Comparison of ENCODE assay signal across 29 mouse cellular contexts in the genomic region with DNA sequence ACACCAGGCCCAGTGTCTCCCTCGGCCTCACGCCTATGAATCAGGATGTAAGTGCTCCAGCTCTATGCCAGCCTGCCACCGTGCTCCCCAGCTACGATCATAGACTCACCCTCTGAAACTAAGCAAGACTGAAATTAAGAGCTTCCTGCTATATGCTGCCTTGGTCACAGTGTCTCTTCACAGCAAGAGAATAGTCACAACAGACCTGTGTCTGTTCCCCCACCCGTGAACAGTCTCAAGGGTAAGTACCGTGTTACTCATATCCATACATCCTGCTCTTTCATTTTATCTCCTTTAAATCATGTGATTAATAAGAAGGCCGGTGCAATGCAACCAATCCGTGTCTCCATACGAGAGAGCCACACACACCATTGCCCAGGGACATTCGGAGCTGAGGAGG. TPM values are rescaled to one million over a fixed set of nuclear protein-coding genes. Genes with fewer than 3 reads are reported as not detected.
A peak's percentile ranks its signal among the peaks of the same experiment; 100 is the strongest.
DNase-seq lines count a peak whose midpoint lies in the region; ATAC-seq lines count a peak whose summit lies in the region.
"Had no signal": no experiment of that assay in that cellular context is flagged by ENCODE, and none has a peak within 500 bp of the region (broad histone marks: within the 10 kb centered on the region; RNA-seq: fewer than 3 reads in every experiment).

No protein-coding gene starts in this region.

- no peak overlapping the region for H3K9ac ChIP-seq in kidney, embryonic 14.5 days (ENCODE audit: low read depth, low read length)
- H3K9ac ChIP-seq in hindbrain, embryonic 16.5 days (ENCODE audit: low read depth, low read length): no peak overlapping the region
- H3K9ac ChIP-seq: embryonic facial prominence, embryonic 13.5 days; forebrain, embryonic 15.5 days; heart, embryonic 15.5 days; hindbrain, embryonic 12.5 days; kidney, embryonic 15.5 days; limb, embryonic 12.5 days; lung, embryonic 15.5 days; midbrain, embryonic 12.5 days; neural tube, embryonic 12.5 days had no signal

- no peaks in the 10 kb centered on the region for H3K36me3 ChIP-seq in kidney, embryonic 14.5 days (ENCODE audit: control insufficient read depth, insufficient read depth, low read length)
- H3K36me3 ChIP-seq in hindbrain, embryonic 16.5 days (ENCODE audit: control insufficient read depth, insufficient read depth, low read length): no peaks in the 10 kb centered on the region
- H3K36me3 ChIP-seq: embryonic facial prominence, embryonic 13.5 days; forebrain, embryonic 10.5 days; forebrain, embryonic 15.5 days; heart, embryonic 10.5 days; heart, embryonic 15.5 days; hindbrain, embryonic 12.5 days; kidney, embryonic 15.5 days; limb, embryonic 12.5 days; lung, embryonic 15.5 days; midbrain, embryonic 12.5 days; neural tube, embryonic 12.5 days had no signal

- no peaks in the 10 kb centered on the region for H3K4me1 ChIP-seq in kidney, embryonic 14.5 days (ENCODE audit: control insufficient read depth, insufficient read depth, low read length)
- H3K4me1 ChIP-seq in hindbrain, embryonic 16.5 days (ENCODE audit: control insufficient read depth, insufficient read depth, low read depth, low read length): no peaks in the 10 kb centered on the region
- H3K4me1 ChIP-seq: embryonic facial prominence, embryonic 13.5 days; forebrain, embryonic 10.5 days; forebrain, embryonic 15.5 days; heart, embryonic 10.5 days; heart, embryonic 15.5 days; hindbrain, embryonic 12.5 days; kidney, embryonic 15.5 days; limb, embryonic 12.5 days; midbrain, embryonic 12.5 days; neural tube, embryonic 12.5 days had no signal

- no peaks in the 10 kb centered on the region for H3K9me3 ChIP-seq in kidney, embryonic 14.5 days (ENCODE audit: control insufficient read depth, low read length)
- H3K9me3 ChIP-seq in hindbrain, embryonic 16.5 days (ENCODE audit: control insufficient read depth, low read length): no peaks in the 10 kb centered on the region
- H3K9me3 ChIP-seq: embryonic facial prominence, embryonic 13.5 days; forebrain, embryonic 10.5 days; forebrain, embryonic 15.5 days; heart, embryonic 10.5 days; heart, embryonic 15.5 days; hindbrain, embryonic 12.5 days; kidney, embryonic 15.5 days; limb, embryonic 12.5 days; lung, embryonic 15.5 days; midbrain, embryonic 12.5 days; neural tube, embryonic 12.5 days had no signal

- no peak overlapping the region for H3K27ac ChIP-seq in kidney, embryonic 14.5 days (ENCODE audit: low read depth, low read length)
- H3K27ac ChIP-seq in hindbrain, embryonic 16.5 days (ENCODE audit: low read depth, low read length): no peak overlapping the region
- H3K27ac ChIP-seq: embryonic facial prominence, embryonic 13.5 days; forebrain, embryonic 10.5 days; forebrain, embryonic 15.5 days; heart, embryonic 10.5 days; heart, embryonic 15.5 days; hindbrain, embryonic 12.5 days; kidney, embryonic 15.5 days; limb, embryonic 12.5 days; lung, embryonic 15.5 days; midbrain, embryonic 12.5 days; neural tube, embryonic 12.5 days had no signal

- 0 out of 2 replicates have a peak, but pooled peaks have one; percentile 16 for ATAC-seq in kidney, embryonic 14.5 days (ENCODE audit: low FRiP score, low TSS enrichment)
- ATAC-seq in CD4-positive, CD25-positive, alpha-beta regulatory T cell, adult 4 months: peak; percentile 82
- peak; percentile 17; the same call in 1 of the 2 replicates for ATAC-seq in neutrophil, adult 5-6 weeks (ENCODE audit: extremely low read depth, insufficient number of reproducible peaks, low FRiP score, poor library complexity, severe bottlenecking)
- ATAC-seq in hindbrain, embryonic 16.5 days: no peak
- ATAC-seq: forebrain, embryonic 15.5 days; Patski had no signal

- DNase-seq in kidney, adult 11 months: no peak
- no peak for DNase-seq in ovary, postnatal 14 days (ENCODE audit: low spot score)
- DNase-seq in frontal cortex, postnatal 25 days (ENCODE audit: low spot score in 2 of 2): no peak
- DNase-seq: adrenal gland, postnatal 14 days; cerebellum, adult 11 months; cerebellum, adult 9-11 months; gastrocnemius, postnatal 10 days; heart, postnatal 36 days; kidney, postnatal 25 days; thymus, adult 2 months; thymus, postnatal 36 days had no signal

- no peaks in the 10 kb centered on the region for H3K27me3 ChIP-seq in kidney, embryonic 14.5 days (ENCODE audit: control insufficient read depth, insufficient read depth, low read length)
- no peaks in the 10 kb centered on the region for H3K27me3 ChIP-seq in hindbrain, embryonic 16.5 days (replicated peaks; ENCODE audit: control insufficient read depth, insufficient read depth, low read length)
- H3K27me3 ChIP-seq: embryonic facial prominence, embryonic 13.5 days; forebrain, embryonic 15.5 days; heart, embryonic 15.5 days; hindbrain, embryonic 12.5 days; kidney, embryonic 15.5 days; limb, embryonic 12.5 days; lung, embryonic 15.5 days; midbrain, embryonic 12.5 days; neural tube, embryonic 12.5 days had no signal

- WGBS in kidney, embryonic 14.5 days: 85% methylated on average over 10 of the region's 10 CpGs
- 93% methylated on average over 10 of the region's 10 CpGs for WGBS in hindbrain, embryonic 16.5 days

- no peak overlapping the region for H3K4me2 ChIP-seq in kidney, embryonic 14.5 days (replicated peaks; ENCODE audit: low read depth, low read length)
- no peak overlapping the region for H3K4me2 ChIP-seq in hindbrain, embryonic 16.5 days (ENCODE audit: low read length)
- H3K4me2 ChIP-seq: embryonic facial prominence, embryonic 13.5 days; forebrain, embryonic 15.5 days; heart, embryonic 15.5 days; hindbrain, embryonic 12.5 days; kidney, embryonic 15.5 days; limb, embryonic 12.5 days; lung, embryonic 15.5 days; midbrain, embryonic 12.5 days; neural tube, embryonic 12.5 days had no signal

- H3K4me3 ChIP-seq in kidney, embryonic 14.5 days (ENCODE audit: low read length): no peak overlapping the region
- no peak overlapping the region for H3K4me3 ChIP-seq in hindbrain, embryonic 16.5 days (ENCODE audit: low read length)
- H3K4me3 ChIP-seq: embryonic facial prominence, embryonic 13.5 days; forebrain, embryonic 10.5 days; forebrain, embryonic 15.5 days; heart, embryonic 10.5 days; heart, embryonic 15.5 days; hindbrain, embryonic 12.5 days; kidney, embryonic 15.5 days; limb, embryonic 12.5 days; lung, embryonic 15.5 days; midbrain, embryonic 12.5 days; myocyte; neural tube, embryonic 12.5 days had no signal

RNA-seq across cellular contexts. Expression of a gene that starts 9.4 kb away (rescaled TPM):
- 9.2 and 14.1 TPM in 2 replicates for polyA plus RNA-seq in kidney, embryonic 14.5 days (2014; fragmentation: Nextera tagmentation; extraction: Ambion mirVana)
- polyA plus RNA-seq in CD4-positive, CD25-positive, alpha-beta regulatory T cell, adult 4 months (2017; shearing (Covaris generic)): 1 to 10 TPM in 1 of 2 experiments, under 1 TPM in 1; 0.42 to 2.1 TPM
- 1.9 and 2.3 TPM in 2 replicates for total RNA-seq in neutrophil, adult 5-6 weeks (2017)
- 2.9 and 3.2 TPM in 2 replicates for polyA plus RNA-seq in hindbrain, embryonic 16.5 days (2015; fragmentation: Nextera tagmentation; extraction: Ambion mirVana)
- total RNA-seq: MEL had no signal
- polyA plus RNA-seq: myocyte had no signal

RNA-seq across cellular contexts. Expression of a gene that starts 21.7 kb away (rescaled TPM):
- 18.1 and 27.7 TPM in 2 replicates for polyA plus RNA-seq in kidney, embryonic 14.5 days (2014; fragmentation: Nextera tagmentation; extraction: Ambion mirVana)
- polyA plus RNA-seq in CD4-positive, CD25-positive, alpha-beta regulatory T cell, adult 4 months (2017; shearing (Covaris generic)): 10 to 100 TPM; 24.4 to 25.2 TPM
- total RNA-seq in neutrophil, adult 5-6 weeks (2017): 44.7 and 45.7 TPM in 2 replicates
- polyA plus RNA-seq in hindbrain, embryonic 16.5 days (2015; fragmentation: Nextera tagmentation; extraction: Ambion mirVana): 9.1 and 9.3 TPM in 2 replicates
